Mouse (Mus musculus) brain, embryonic 18.5 days (tissue): ENCODE data around the gene Ncor1.
"Not testable (repeated sequence)": the region's sequence is repeated elsewhere in the genome, so short reads cannot be mapped to it uniquely, and the experiment has no call there.

Experiments
- DNase-seq: peaks from one replicate; pipeline ENCODE4 v3.0.0-alpha.2; 2012; ENCODE audit warnings: low read depth, low spot score

Ncor1 gene

GRCm38 (mm10) chr11:62458780-62459179 lies 439 bp upstream of the Ncor1 start:
- no peak for DNase-seq

DNA sequence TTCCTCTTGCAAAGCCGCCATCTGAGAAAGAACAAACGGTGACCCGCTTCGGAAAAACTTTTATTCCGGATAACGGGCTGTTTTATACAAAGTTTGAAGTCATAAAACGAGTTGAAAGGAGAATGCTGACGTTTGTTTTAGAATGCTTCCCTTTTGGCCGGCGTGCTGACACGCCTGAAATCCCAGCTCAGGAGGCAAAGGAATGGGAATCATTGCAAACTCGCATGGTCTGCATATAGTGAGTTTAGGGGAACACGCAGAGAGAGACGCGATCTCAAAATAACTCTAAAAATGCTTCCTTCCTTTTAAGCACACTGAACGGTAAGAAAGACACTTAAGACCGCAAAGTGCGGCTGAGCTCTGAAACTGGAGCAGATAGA lies 460 bp downstream of the Ncor1 start:
- DNase-seq, result peak; percentile 3

GRCm38 (mm10) chr11:62457241-62457890 lies 975 bp downstream of the Ncor1 start:
- peak; percentile 73 for DNase-seq

DNA sequence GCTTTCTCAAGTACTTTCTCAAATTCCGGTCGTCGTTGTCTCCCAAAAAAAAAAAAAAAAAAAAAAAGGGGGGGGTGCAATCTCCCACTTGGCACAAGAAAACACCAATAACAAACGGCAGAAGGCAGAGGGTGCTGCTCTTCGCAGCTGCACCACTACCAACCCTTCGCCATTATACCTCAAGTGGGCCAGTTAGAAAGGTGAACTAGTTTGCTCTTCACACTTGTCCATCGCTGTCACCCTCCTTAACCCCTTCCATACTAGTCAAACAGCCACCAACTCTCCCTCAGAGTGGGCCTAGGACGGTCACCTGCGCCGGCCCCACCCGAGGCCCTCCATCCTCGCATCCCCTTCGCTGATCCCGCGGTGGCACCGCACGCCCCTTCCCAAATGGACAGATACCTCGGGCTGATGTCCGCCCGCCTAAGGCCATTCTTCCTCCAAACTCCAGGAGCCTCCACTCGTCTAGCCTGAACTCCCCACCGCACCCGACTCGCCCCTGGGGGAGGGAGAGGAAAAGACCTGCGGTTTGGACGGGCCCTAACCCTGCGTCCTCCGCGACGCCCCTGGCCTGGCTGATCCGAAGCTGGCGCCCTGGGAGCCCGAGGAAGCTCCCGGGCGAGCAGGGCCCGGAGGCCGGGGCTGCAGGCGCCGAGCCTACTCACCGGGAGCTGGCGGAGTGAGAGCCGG lies 1.7 kb downstream of the Ncor1 start:
- DNase-seq, result peak; percentile 28

- peak; percentile 1 for DNase-seq
Observed at GRCm38 (mm10) chr11:62456021-62456482, 2.3 kb downstream of the Ncor1 start.

GRCm38 (mm10) chr11:62455193-62455592 lies 3.1 kb downstream of the Ncor1 start:
- no peak for DNase-seq

DNA sequence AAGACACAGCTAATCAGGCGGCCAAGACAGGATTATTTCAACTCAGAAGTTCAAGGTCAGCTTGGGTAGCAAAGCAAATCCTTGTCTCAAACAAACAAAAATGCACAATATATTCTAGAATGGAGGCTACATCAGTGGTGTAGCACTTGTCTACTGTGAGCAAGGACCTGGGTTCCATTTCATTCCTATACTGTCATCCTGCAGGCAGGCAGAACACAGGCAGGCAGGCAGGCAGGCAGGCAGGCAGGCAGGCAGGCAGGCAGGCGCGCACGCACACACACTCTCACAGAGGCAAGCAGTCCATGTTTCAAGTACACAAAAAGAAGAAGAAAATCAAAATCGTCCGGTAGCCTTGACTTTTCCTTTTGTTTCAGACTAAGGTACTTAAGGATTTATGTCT lies 9.4 kb downstream of the Ncor1 start:
- DNase-seq, result no peak

- DNase-seq, result no peak
Observed at GRCm38 (mm10) chr11:62445799-62446198, 12.5 kb downstream of the Ncor1 start.

DNA sequence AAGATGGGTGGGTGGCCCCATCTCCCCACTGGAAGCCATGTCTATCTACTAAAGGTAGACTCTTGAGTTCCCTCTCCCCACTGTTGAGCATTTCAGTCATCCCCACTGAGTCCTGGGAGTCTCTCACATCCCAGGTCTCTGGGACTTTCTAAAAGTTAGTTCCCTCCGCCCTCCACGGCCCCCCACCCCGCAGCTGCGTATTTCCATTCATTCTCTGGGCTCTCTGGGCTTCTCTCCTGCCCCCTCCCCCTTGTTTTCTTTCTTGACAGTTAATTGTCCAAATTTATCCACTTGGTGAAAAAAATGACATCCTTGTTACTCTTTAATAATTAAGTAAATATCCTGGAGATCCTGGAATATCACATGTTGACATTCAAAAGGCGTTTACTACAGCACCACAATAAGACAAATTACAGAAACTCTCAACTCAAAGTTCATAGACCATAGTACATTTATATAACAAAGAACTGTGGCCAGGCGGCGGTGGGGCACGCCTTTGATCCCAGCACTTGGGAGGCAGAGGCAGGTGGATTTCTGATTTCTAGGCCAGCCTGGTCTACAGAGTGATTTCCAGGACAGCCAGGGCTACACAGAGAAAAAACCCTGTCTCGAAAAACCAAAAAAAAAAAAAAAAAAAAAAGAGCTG lies 17.5 kb downstream of the Ncor1 start:
- DNase-seq, result no peak

DNA sequence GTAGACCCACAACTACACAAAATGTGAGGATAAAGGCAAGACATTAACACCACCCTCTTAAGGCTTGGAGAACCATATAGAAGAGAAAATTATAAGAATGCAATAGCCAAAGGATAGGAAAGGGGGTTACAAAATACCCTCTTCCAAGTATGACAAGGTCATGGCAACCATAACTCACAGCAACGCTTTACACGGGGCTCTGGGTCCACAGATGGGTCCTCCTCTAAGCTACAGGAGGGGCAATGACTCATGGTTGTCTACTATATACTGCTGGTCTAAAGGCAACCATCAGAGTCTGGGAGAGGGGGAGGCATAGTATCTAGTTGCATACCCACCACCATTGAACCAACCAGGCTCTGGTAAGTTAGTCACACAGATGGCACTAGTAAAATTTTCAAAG lies 26.1 kb downstream of the Ncor1 start:
- DNase-seq, result no peak

- no peak for DNase-seq
Observed at GRCm38 (mm10) chr11:62427105-62427504, 31.2 kb downstream of the Ncor1 start.

- DNase-seq, result no peak
Observed at GRCm38 (mm10) chr11:62426266-62426665, 32.1 kb downstream of the Ncor1 start.

- DNase-seq, result no peak
Observed at GRCm38 (mm10) chr11:62424525-62424924, 33.8 kb downstream of the Ncor1 start.

- DNase-seq, result no peak
Observed at GRCm38 (mm10) chr11:62415026-62415425, 43.3 kb downstream of the Ncor1 start.

DNA sequence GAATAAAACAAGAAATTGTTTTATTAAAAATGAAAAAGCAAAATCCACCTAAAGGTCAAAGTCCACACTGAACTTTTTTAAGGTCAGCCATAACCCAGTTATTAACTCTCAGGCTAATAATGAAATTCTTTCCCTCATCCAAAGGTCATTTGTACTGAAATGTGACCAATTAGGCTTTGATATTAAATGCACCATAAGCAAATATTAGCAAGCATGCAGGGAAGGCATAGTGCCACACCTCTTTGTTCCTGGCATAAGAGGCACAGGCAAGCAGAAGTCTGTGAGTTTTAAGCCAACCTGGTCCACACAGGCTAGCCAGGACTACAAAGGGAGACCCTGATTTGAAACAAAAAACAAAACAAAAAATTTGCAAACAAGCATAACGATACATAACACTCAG lies 48.7 kb downstream of the Ncor1 start:
- no peak for DNase-seq

- no peak for DNase-seq
Observed at GRCm38 (mm10) chr11:62408848-62409247, 49.5 kb downstream of the Ncor1 start.

DNA sequence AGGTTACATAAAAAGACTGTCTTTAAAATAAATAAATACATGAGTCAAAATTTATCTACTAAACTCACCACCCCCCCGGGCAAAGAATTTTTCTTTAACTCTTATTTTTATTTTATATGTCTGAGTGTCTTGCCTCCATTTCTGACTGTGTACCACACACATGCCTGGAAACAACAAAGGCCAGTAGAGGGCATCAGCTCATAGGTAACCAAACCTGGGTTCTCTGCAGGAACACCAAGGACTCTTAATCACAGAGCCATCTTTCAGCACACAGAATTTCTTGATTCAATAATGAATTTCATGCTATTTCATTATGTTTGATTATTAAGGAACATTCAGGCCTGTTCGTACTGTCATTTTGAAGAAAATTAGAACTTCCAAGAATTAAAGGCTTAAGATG lies 61.9 kb downstream of the Ncor1 start:
- peak; percentile 18 for DNase-seq

DNA sequence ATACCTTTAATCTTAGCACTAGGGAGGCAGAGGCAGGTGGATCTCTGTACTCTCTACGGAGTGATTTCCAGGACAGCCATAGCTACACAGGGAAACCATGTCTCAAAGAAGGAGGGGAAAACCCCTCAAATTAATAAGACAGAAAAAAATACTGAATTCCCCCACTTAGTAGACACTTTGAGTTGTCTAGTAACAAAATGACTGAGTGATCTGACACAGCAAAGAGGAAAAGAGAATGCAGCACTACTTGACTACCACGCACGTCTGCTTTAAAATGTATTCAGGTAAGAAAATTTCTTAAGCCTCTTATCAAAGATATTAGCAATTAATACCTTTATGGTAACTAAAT lies 70.0 kb downstream of the Ncor1 start:
- no peak for DNase-seq

DNA sequence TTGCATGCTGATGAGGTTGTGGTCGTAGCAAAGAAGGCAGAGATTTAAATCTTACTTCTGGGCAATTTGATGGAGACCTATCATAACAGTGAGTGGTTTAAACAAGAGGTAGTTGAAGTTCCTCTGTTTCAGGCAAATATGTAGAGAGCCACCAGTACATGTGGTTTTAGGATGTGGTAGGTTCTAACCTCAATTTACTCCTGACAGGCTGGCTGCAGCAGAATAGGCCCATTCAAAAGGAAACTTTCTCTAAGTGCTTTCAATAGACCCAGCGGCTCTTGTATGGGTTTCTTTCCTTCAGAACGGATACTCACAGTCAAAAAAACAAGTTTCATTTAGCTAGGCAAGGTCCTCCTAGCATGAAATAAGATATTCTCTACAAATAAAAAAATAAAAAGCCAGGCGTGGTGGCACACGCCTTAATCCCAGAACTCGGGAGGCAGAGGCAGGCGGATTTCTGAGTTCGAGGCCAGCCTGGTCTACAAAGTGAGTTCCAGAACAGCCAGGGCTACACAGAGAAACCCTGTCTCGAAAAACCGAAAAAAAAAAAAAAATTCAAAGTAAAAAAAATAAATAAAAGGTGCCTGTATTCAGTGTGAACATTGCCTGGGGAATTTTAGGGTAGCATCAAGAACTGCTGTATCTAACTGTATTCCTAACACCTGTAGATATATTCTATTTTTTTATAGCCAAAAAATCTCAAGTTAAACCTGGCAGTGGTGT lies 70.6 kb downstream of the Ncor1 start:
- DNase-seq, result no peak

DNA sequence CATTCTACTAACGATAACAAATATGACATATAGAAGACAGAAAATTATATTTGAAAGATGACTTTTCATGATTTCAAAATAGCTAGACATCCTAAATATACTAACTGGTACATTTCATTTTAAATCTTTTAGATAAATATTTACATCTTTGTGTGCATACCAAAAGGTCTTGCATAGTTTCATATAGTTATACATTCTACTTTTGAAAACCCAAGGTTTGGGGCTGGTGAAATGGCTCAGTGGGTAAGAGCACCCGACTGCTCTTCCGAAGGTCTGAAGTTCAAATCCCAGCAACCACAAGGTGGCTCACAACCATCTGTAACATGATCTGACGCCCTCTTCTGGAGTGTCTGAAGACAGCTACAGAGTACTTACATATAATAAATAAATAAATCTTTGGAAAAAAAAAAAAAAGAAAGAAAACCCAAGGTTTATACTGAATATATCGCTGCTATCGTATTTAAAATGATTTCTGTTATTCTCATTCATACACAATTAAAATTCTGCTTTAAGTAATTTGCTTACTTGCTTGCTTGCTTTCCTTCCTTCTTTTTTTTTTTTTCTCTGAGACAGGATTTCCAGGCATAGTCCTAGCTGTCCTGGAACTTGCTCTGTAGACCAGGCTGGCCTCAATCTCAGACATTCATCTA lies 81.0 kb downstream of the Ncor1 start:
- DNase-seq, result not testable (repeated sequence)

GRCm38 (mm10) chr11:62371776-62372175 lies 86.6 kb downstream of the Ncor1 start:
- DNase-seq, result no peak

- DNase-seq, result no peak
Observed at GRCm38 (mm10) chr11:62369924-62370323, 88.4 kb downstream of the Ncor1 start.
